Mouse (Mus musculus) lung, adult 18-20 months (tissue): ENCODE data around the gene Epb41l1.
A peak's percentile ranks its signal among the peaks of the same experiment; 100 is the strongest.

ENCODE experiments used
- DNase-seq, 2 experiments: peaks; one replicate each; pipeline ENCODE4 v3.0.0; 2022; ENCODE audit warnings: mixed read lengths in 2 of 2

Gene Epb41l1

GRCm38 (mm10) chr2:156426151-156426550, 5.4 kb downstream of the Epb41l1 start:
- DNase-seq, result no peak

- DNase-seq, result peak; percentile 52 to 63
These were observed 9.1 kb downstream of the Epb41l1 start for GRCm38 (mm10) chr2:156429836-156430235.

GRCm38 (mm10) chr2:156430326-156430725, 9.6 kb downstream of the Epb41l1 start:
- DNase-seq, result peak in 1 of 2 experiments; percentile 28

GRCm38 (mm10) chr2:156431409-156431808, 10.7 kb downstream of the Epb41l1 start:
- DNase-seq, result no peak

GRCm38 (mm10) chr2:156432086-156432485, 11.4 kb downstream of the Epb41l1 start:
- DNase-seq, result no peak

- DNase-seq, result peak; percentile 75 to 80
These were observed 12.5 kb downstream of the Epb41l1 start for GRCm38 (mm10) chr2:156432874-156433868.

GRCm38 (mm10) chr2:156437637-156438036, 16.9 kb downstream of the Epb41l1 start:
- DNase-seq, result no peak

GRCm38 (mm10) chr2:156439666-156440462, 19.2 kb downstream of the Epb41l1 start:
- DNase-seq, result peak in 1 of 2 experiments; percentile 35

GRCm38 (mm10) chr2:156441909-156442308, 21.2 kb downstream of the Epb41l1 start:
- no peak for DNase-seq

- DNase-seq, result no peak
These were observed 22.6 kb downstream of the Epb41l1 start for GRCm38 (mm10) chr2:156443323-156443722.

GRCm38 (mm10) chr2:156446489-156447035, 25.9 kb downstream of the Epb41l1 start:
- peak; percentile 76 to 84 for DNase-seq

GRCm38 (mm10) chr2:156447413-156448295, 26.9 kb downstream of the Epb41l1 start:
- DNase-seq, result peak; percentile 89 to 93

GRCm38 (mm10) chr2:156451225-156452148, 30.8 kb downstream of the Epb41l1 start:
- DNase-seq, result peak in 1 of 2 experiments; percentile 40

GRCm38 (mm10) chr2:156452149-156452536, 31.4 kb downstream of the Epb41l1 start:
- no peak for DNase-seq

- no peak for DNase-seq
These were observed 33.1 kb downstream of the Epb41l1 start for GRCm38 (mm10) chr2:156453822-156454221.

GRCm38 (mm10) chr2:156455508-156456108, 34.9 kb downstream of the Epb41l1 start:
- no peak for DNase-seq

GRCm38 (mm10) chr2:156456386-156457342, 36.0 kb downstream of the Epb41l1 start:
- DNase-seq, result no peak

- peak; percentile 55 to 73 for DNase-seq
These were observed 36.6 kb downstream of the Epb41l1 start for GRCm38 (mm10) chr2:156457343-156457717.

GRCm38 (mm10) chr2:156460470-156460869, 39.8 kb downstream of the Epb41l1 start:
- DNase-seq, result peak; percentile 58 to 69
